Comparison of ENCODE assay signal across 24 mouse cellular contexts in genomic region chr5:76333833-76334232, GRCm38 (mm10). TPM values are rescaled to one million over a fixed set of nuclear protein-coding genes. Genes with fewer than 3 reads are reported as not detected.
DNase-seq lines count a peak whose midpoint lies in the region; ATAC-seq and TF ChIP-seq lines count a peak whose summit lies in the region.
"Had no signal": no experiment of that assay in that cellular context is flagged by ENCODE, and none has a peak within 500 bp of the region (broad histone marks: within the 10 kb centered on the region; RNA-seq: fewer than 3 reads in every experiment).

No protein-coding gene starts in this region.

- H3K4me2 ChIP-seq in forebrain, embryonic 14.5 days (ENCODE audit: low read length), result no peak overlapping the region
- no peak overlapping the region for H3K4me2 ChIP-seq in forebrain, embryonic 16.5 days (ENCODE audit: low read length)
- no peak overlapping the region for H3K4me2 ChIP-seq in midbrain, embryonic 14.5 days (ENCODE audit: low read length)
- H3K4me2 ChIP-seq in intestine, postnatal 0 days (replicated peaks; ENCODE audit: low read depth), result no peak overlapping the region
- H3K4me2 ChIP-seq: embryonic facial prominence, embryonic 12.5 days; heart, embryonic 13.5 days; hindbrain, embryonic 12.5 days had no signal

- H3K27me3 ChIP-seq in forebrain, embryonic 14.5 days (replicated peaks; ENCODE audit: control insufficient read depth, insufficient read depth, low read length), result no peaks in the 10 kb centered on the region
- H3K27me3 ChIP-seq in forebrain, embryonic 16.5 days (replicated peaks; ENCODE audit: control insufficient read depth, insufficient read depth, low read length), result no peaks in the 10 kb centered on the region
- no peaks in the 10 kb centered on the region for H3K27me3 ChIP-seq in midbrain, embryonic 14.5 days (ENCODE audit: control insufficient read depth, insufficient read depth, low read length)
- H3K27me3 ChIP-seq in intestine, postnatal 0 days (replicated peaks; ENCODE audit: control insufficient read depth, insufficient read depth, low read length), result no peaks in the 10 kb centered on the region
- H3K27me3 ChIP-seq: embryonic facial prominence, embryonic 12.5 days; heart, embryonic 13.5 days; hindbrain, embryonic 12.5 days had no signal

- no peak overlapping the region for H3K4me3 ChIP-seq in forebrain, embryonic 14.5 days (ENCODE audit: low read depth, low read length)
- no peak overlapping the region for H3K4me3 ChIP-seq in forebrain, embryonic 16.5 days (replicated peaks; ENCODE audit: low read length)
- H3K4me3 ChIP-seq in midbrain, embryonic 14.5 days (replicated peaks; ENCODE audit: low read depth, low read length), result no peak overlapping the region
- no peak overlapping the region for H3K4me3 ChIP-seq in intestine, postnatal 0 days (ENCODE audit: low read depth, low read length)
- H3K4me3 ChIP-seq: embryonic facial prominence, embryonic 12.5 days; heart, embryonic 13.5 days; hindbrain, embryonic 12.5 days had no signal

- no peak overlapping the region for H3K27ac ChIP-seq in forebrain, embryonic 14.5 days (ENCODE audit: low read depth, low read length)
- H3K27ac ChIP-seq in forebrain, embryonic 16.5 days (ENCODE audit: low read length), result no peak overlapping the region
- no peak overlapping the region for H3K27ac ChIP-seq in midbrain, embryonic 14.5 days (replicated peaks; ENCODE audit: low read depth, low read length)
- no peak overlapping the region for H3K27ac ChIP-seq in intestine, postnatal 0 days (ENCODE audit: low read depth, low read length)
- H3K27ac ChIP-seq: embryonic facial prominence, embryonic 12.5 days; heart, embryonic 13.5 days; hindbrain, embryonic 12.5 days had no signal

- whole genome bisulfite sequencing in forebrain, embryonic 14.5 days, result 52% methylated on average over 4 of the region's 4 CpGs
- 52% methylated on average over 4 of the region's 4 CpGs for WGBS in forebrain, embryonic 16.5 days
- WGBS in midbrain, embryonic 14.5 days, result 40% methylated on average over 4 of the region's 4 CpGs
- 80% methylated on average over 4 of the region's 4 CpGs for WGBS in intestine, postnatal 0 days

- peak; percentile 4 for DNase-seq in forebrain, embryonic 14.5 days (ENCODE audit: low spot score)
- peak; percentile 20 for DNase-seq in ES-CJ7 (ENCODE audit: low read depth, low spot score)
- peak; percentile 25 for DNase-seq in ZHBTc4 (ENCODE audit: low read depth, low spot score)
- no peak for DNase-seq in midbrain, embryonic 14.5 days
- no peak for DNase-seq in right cerebral cortex, postnatal 25 days
- DNase-seq: adrenal gland, postnatal 14 days; cerebellum, adult 2 months; cerebellum, postnatal 10 days; forebrain, postnatal 0 days; gastrocnemius, postnatal 14 days; heart, postnatal 36 days; kidney, adult 11 months; kidney, adult 9 months had no signal

- no peaks in the 10 kb centered on the region for H3K9me3 ChIP-seq in forebrain, embryonic 14.5 days (replicated peaks; ENCODE audit: control insufficient read depth, low read length)
- H3K9me3 ChIP-seq in forebrain, embryonic 16.5 days (ENCODE audit: control insufficient read depth, low read length), result no peaks in the 10 kb centered on the region
- no peaks in the 10 kb centered on the region for H3K9me3 ChIP-seq in midbrain, embryonic 14.5 days (ENCODE audit: control insufficient read depth, low read length)
- no peaks in the 10 kb centered on the region for H3K9me3 ChIP-seq in intestine, postnatal 0 days (ENCODE audit: control insufficient read depth)
- H3K9me3 ChIP-seq: embryonic facial prominence, embryonic 12.5 days; heart, embryonic 13.5 days; hindbrain, embryonic 12.5 days had no signal

- no peak for ATAC-seq in forebrain, embryonic 14.5 days
- no peak for ATAC-seq in forebrain, embryonic 16.5 days
- no peak for ATAC-seq in midbrain, embryonic 14.5 days (ENCODE audit: low FRiP score, low TSS enrichment)
- no peak for ATAC-seq in intestine, postnatal 0 days
- ATAC-seq: forebrain, postnatal 0 days; hindbrain, embryonic 16.5 days; inflammation-experienced regulatory T-cells, adult 6 months had no signal

- no peak overlapping the region for H3K9ac ChIP-seq in forebrain, embryonic 14.5 days (ENCODE audit: low read length)
- no peak overlapping the region for H3K9ac ChIP-seq in forebrain, embryonic 16.5 days (replicated peaks; ENCODE audit: low read depth, low read length)
- no peak overlapping the region for H3K9ac ChIP-seq in midbrain, embryonic 14.5 days (replicated peaks; ENCODE audit: low read length)
- H3K9ac ChIP-seq in intestine, postnatal 0 days (ENCODE audit: low read depth, low read length), result no peak overlapping the region
- H3K9ac ChIP-seq: embryonic facial prominence, embryonic 12.5 days; forebrain, postnatal 0 days; heart, embryonic 13.5 days; hindbrain, embryonic 12.5 days had no signal

- no peaks in the 10 kb centered on the region for H3K4me1 ChIP-seq in forebrain, embryonic 14.5 days (ENCODE audit: control insufficient read depth, insufficient read depth, low read length)
- H3K4me1 ChIP-seq in forebrain, embryonic 16.5 days (replicated peaks; ENCODE audit: control insufficient read depth, insufficient read depth, low read length), result no peaks in the 10 kb centered on the region
- no peaks in the 10 kb centered on the region for H3K4me1 ChIP-seq in midbrain, embryonic 14.5 days (ENCODE audit: control insufficient read depth, insufficient read depth, low read length)
- no peaks in the 10 kb centered on the region for H3K4me1 ChIP-seq in intestine, postnatal 0 days (replicated peaks; ENCODE audit: control insufficient read depth, insufficient read depth, low read length)
- H3K4me1 ChIP-seq: embryonic facial prominence, embryonic 12.5 days; heart, embryonic 13.5 days; hindbrain, embryonic 12.5 days had no signal

- TF ChIP-seq CTCF in intestine, postnatal 0 days (IDR thresholded peaks at IDR 0.05; ENCODE audit: low read depth), result no peak

- H3K36me3 ChIP-seq in forebrain, embryonic 14.5 days (ENCODE audit: control insufficient read depth, insufficient read depth, low read length), result no peaks in the 10 kb centered on the region
- H3K36me3 ChIP-seq in forebrain, embryonic 16.5 days (ENCODE audit: control insufficient read depth, insufficient read depth), result no peaks in the 10 kb centered on the region
- no peaks in the 10 kb centered on the region for H3K36me3 ChIP-seq in midbrain, embryonic 14.5 days (ENCODE audit: control insufficient read depth, insufficient read depth, low read length)
- no peaks in the 10 kb centered on the region for H3K36me3 ChIP-seq in intestine, postnatal 0 days (ENCODE audit: control insufficient read depth, insufficient read depth)
- H3K36me3 ChIP-seq: embryonic facial prominence, embryonic 12.5 days; heart, embryonic 13.5 days; hindbrain, embryonic 12.5 days had no signal

RNA-seq across cellular contexts. Expression of gene Pdcl2, which starts 2.9 kb away (rescaled TPM):
- not detected in 2 replicates for polyA plus RNA-seq in forebrain, embryonic 14.5 days (2014; fragmentation: Nextera tagmentation; extraction: Ambion mirVana)
- polyA plus RNA-seq in forebrain, embryonic 16.5 days (2015; fragmentation: Nextera tagmentation; extraction: Ambion mirVana), result not detected in 2 replicates
- not detected in 2 replicates for polyA plus RNA-seq in midbrain, embryonic 14.5 days (2014; fragmentation: Nextera tagmentation; extraction: Ambion mirVana)
- polyA plus RNA-seq in intestine, postnatal 0 days (2015; fragmentation: Nextera tagmentation; extraction: Ambion mirVana), result not detected in 2 replicates
- polyA plus RNA-seq: cerebellum, adult 2 months; cortical plate, adult 2 months; embryonic facial prominence, embryonic 12.5 days; forebrain, embryonic 11.5 days; forebrain, postnatal 0 days; gonadal fat pad, adult 2 months; heart, embryonic 13.5 days; heart, postnatal 0 days; hindbrain, embryonic 12.5 days; hindbrain, embryonic 16.5 days; inflammation-experienced regulatory T-cells, adult 6 months had no signal

RNA-seq across cellular contexts. Expression of gene Clock, which starts 29.2 kb away (rescaled TPM):
- polyA plus RNA-seq in forebrain, embryonic 14.5 days (2014; fragmentation: Nextera tagmentation; extraction: Ambion mirVana), result 8.2 and 13.6 TPM in 2 replicates
- polyA plus RNA-seq in forebrain, embryonic 16.5 days (2015; fragmentation: Nextera tagmentation; extraction: Ambion mirVana), result 13.0 and 16.7 TPM in 2 replicates
- polyA plus RNA-seq in midbrain, embryonic 14.5 days (2014; fragmentation: Nextera tagmentation; extraction: Ambion mirVana), result 18.7 and 19.2 TPM in 2 replicates
- polyA plus RNA-seq in intestine, postnatal 0 days (2015; fragmentation: Nextera tagmentation; extraction: Ambion mirVana), result 8.2 and 10.5 TPM in 2 replicates

RNA-seq across cellular contexts. Expression of gene Nmu, which starts 29.8 kb away (rescaled TPM):
- 0.54 TPM in 1 of 2 replicates, not detected in the other for polyA plus RNA-seq in forebrain, embryonic 14.5 days (2014; fragmentation: Nextera tagmentation; extraction: Ambion mirVana)
- polyA plus RNA-seq in forebrain, embryonic 16.5 days (2015; fragmentation: Nextera tagmentation; extraction: Ambion mirVana), result not detected in 2 replicates
- not detected in 2 replicates for polyA plus RNA-seq in midbrain, embryonic 14.5 days (2014; fragmentation: Nextera tagmentation; extraction: Ambion mirVana)
- polyA plus RNA-seq in intestine, postnatal 0 days (2015; fragmentation: Nextera tagmentation; extraction: Ambion mirVana), result 5.8 and 7.3 TPM in 2 replicates
- polyA plus RNA-seq: cerebellum, adult 2 months; cortical plate, adult 2 months; forebrain, embryonic 11.5 days; heart, embryonic 13.5 days; heart, postnatal 0 days; inflammation-experienced regulatory T-cells, adult 6 months had no signal

Comparison
In these comparisons a context has a peak if more than half of its experiments do, and no peak if none do; other contexts are left out.
1. DNase-seq: peak in forebrain, embryonic 14.5 days (single experiment), ES-CJ7 (single experiment) and ZHBTc4 (single experiment); none in midbrain, embryonic 14.5 days (single experiment) and right cerebral cortex, postnatal 25 days (single experiment).